Mouse (Mus musculus) left cerebral cortex, postnatal 25 days (tissue): Measurements from ENCODE around the gene Vsnl1. TPM values are rescaled to one million over a fixed set of nuclear protein-coding genes. Genes with fewer than 3 reads are reported as not detected.

Source experiments
- DNase-seq, 2 experiments: peaks; one replicate each; pipeline ENCODE4 v3.0.0; 2022; ENCODE audit warnings: low spot score in 2 of 2, mixed read lengths in 1 of 2
- intact Hi-C: fragments of 180-260 bp; cut with DNase I; formaldehyde crosslinking; loops from one replicate; pipeline ENCODE4 v1.15.1; 2025
- total RNA-seq, 2 experiments: library from RNA; stranded (reverse); gene quantifications; 2 replicates each; pipeline ENCODE4 v1.2.3; 2021

Gene Vsnl1
- total RNA-seq, 2 experiments from 2014 or later, result 587 to 660 TPM

GRCm38 (mm10) chr12:11392525-11392924 is 43.9 kb downstream of the Vsnl1 start:
- intact Hi-C loops, result no loop called here
- no peak for DNase-seq

GRCm38 (mm10) chr12:11391244-11391949 is 45.0 kb downstream of the Vsnl1 start:
- DNase-seq, result no peak
- intact Hi-C loops, result no loop called here

GRCm38 (mm10) chr12:11389141-11389540 is 47.3 kb downstream of the Vsnl1 start:
- DNase-seq, result no peak
- intact Hi-C loops, result no loop called here

- DNase-seq, result no peak
- intact Hi-C loops, result no loop called here
Observed at GRCm38 (mm10) chr12:11384754-11385153, 51.7 kb downstream of the Vsnl1 start.

GRCm38 (mm10) chr12:11379396-11379795 is 57.0 kb downstream of the Vsnl1 start:
- intact Hi-C loops, result no loop called here
- no peak for DNase-seq

GRCm38 (mm10) chr12:11370056-11370455 is 66.4 kb downstream of the Vsnl1 start:
- DNase-seq, result peak; percentile 74 to 90
- intact Hi-C loops, result no loop called here

- DNase-seq, result no peak
- intact Hi-C loops, result loop anchor here (5.0 kb wide), 1 partner anchor 70 kb away; the partner anchor contains the start of gene Vsnl1
Observed at GRCm38 (mm10) chr12:11367099-11367765, 69.2 kb downstream of the Vsnl1 start.

GRCm38 (mm10) chr12:11364870-11365269 is 71.5 kb downstream of the Vsnl1 start:
- DNase-seq, result no peak
- intact Hi-C loops, result loop anchor here (5.0 kb wide), 1 partner anchor 72 kb away; the partner anchor contains the start of gene Vsnl1

GRCm38 (mm10) chr12:11362435-11362834 is 74.0 kb downstream of the Vsnl1 start:
- intact Hi-C loops, result no loop called here
- no peak for DNase-seq

- intact Hi-C loops, result loop anchor here (5.0 kb wide), 1 partner anchor 796 kb away; no protein-coding TSS in a partner anchor
Observed at GRCm38 (mm10) chr12:11350895-11351294, 85.5 kb downstream of the Vsnl1 start.

GRCm38 (mm10) chr12:11349870-11350269 is 86.5 kb downstream of the Vsnl1 start:
- intact Hi-C loops, result loop anchor here (2.0 to 5.0 kb wide), 2 partner anchors 87 to 797 kb away; partner anchors contain the start of gene Vsnl1
- peak in 1 of 2 experiments; percentile 86 for DNase-seq

More at GRCm38 (mm10) chr12:11350895-11351294, 85.5 kb downstream of the Vsnl1 start:
- DNase-seq, result peak; percentile 79 to 91

- DNase-seq, result peak; percentile 55 to 95
- intact Hi-C loops, result loop anchor here (1.0 to 2.0 kb wide), 2 partner anchors 88 to 108 kb away; partner anchors contain the start of genes Rad51ap2 and Vsnl1
Observed at GRCm38 (mm10) chr12:11348423-11348822, 88.0 kb downstream of the Vsnl1 start.

GRCm38 (mm10) chr12:11345963-11346362 is 90.5 kb downstream of the Vsnl1 start:
- intact Hi-C loops, result no loop called here
- DNase-seq, result no peak

- peak in 1 of 2 experiments; percentile 50 for DNase-seq
- intact Hi-C loops, result no loop called here
Observed at GRCm38 (mm10) chr12:11342020-11342600, 94.3 kb downstream of the Vsnl1 start.

- intact Hi-C loops, result loop anchor here (5.0 kb wide), 1 partner anchor 141 kb away; no protein-coding TSS in a partner anchor
- DNase-seq, result no peak
Observed at GRCm38 (mm10) chr12:11338251-11338650, 98.2 kb downstream of the Vsnl1 start.

GRCm38 (mm10) chr12:11336845-11337244 is 99.6 kb downstream of the Vsnl1 start:
- intact Hi-C loops, result loop anchor here (5.0 kb wide), 1 partner anchor 140 kb away; no protein-coding TSS in a partner anchor
- peak; percentile 49 to 60 for DNase-seq

GRCm38 (mm10) chr12:11326483-11326882 is 109.9 kb downstream of the Vsnl1 start:
- intact Hi-C loops, result no loop called here
- DNase-seq, result no peak

GRCm38 (mm10) chr12:11324480-11324879 is 111.9 kb downstream of the Vsnl1 start:
- DNase-seq, result no peak
- intact Hi-C loops, result no loop called here

- intact Hi-C loops, result no loop called here
- DNase-seq, result no peak
Observed at GRCm38 (mm10) chr12:11317671-11318070, 118.7 kb downstream of the Vsnl1 start.

- intact Hi-C loops, result loop anchor here (5.0 kb wide), 1 partner anchor 833 kb away; no protein-coding TSS in a partner anchor
Observed at GRCm38 (mm10) chr12:11313840-11314239, 122.6 kb downstream of the Vsnl1 start.

More at GRCm38 (mm10) chr12:11313840-11314239, 122.6 kb downstream of the Vsnl1 start:
- DNase-seq, result no peak
